17 mouse cellular contexts compared by ENCODE assay signal in genomic region chr19:20217389-20217788, GRCm38 (mm10).
"Had no signal": no experiment of that assay in that cellular context is flagged by ENCODE, and none has a peak within 500 bp of the region (broad histone marks: within the 10 kb centered on the region; RNA-seq: fewer than 3 reads in every experiment).

No protein-coding gene starts in this region.

- DNase-seq: left cerebral cortex, postnatal 4 days; liver; liver, embryonic 13.5 days; liver, postnatal 0 days; lung, adult 18-20 months; lung, adult 2 months; lung, embryonic 14.5 days; lung, postnatal 10 days; lung, postnatal 14 days; lung, postnatal 36 days; lung, postnatal 4 days; midbrain, embryonic 14.5 days had no signal

- ATAC-seq: liver, embryonic 12.5 days; liver, postnatal 0 days; lung, postnatal 0 days; midbrain, embryonic 13.5 days; midbrain, embryonic 15.5 days; midbrain, embryonic 16.5 days had no signal
